Mouse (Mus musculus) testis, adult 2 months (tissue): ENCODE results near the gene Tmem256.

ENCODE experiments used
- CTCF ChIP-seq: fragments of 200-500 bp; IDR thresholded peaks from 2 replicates; pipeline ENCODE4 v1.5.1; 2012; ENCODE audit warnings: low read depth, mild to moderate bottlenecking, inconsistent platforms, low read length, moderate library complexity; ENCODE audit not compliant: control insufficient read depth, insufficient read depth, insufficient replicate concordance
- POLR2A ChIP-seq: fragments of 200-500 bp; IDR thresholded peaks from 2 replicates; pipeline ENCODE4 v1.6.1; 2012; ENCODE audit warnings: low read depth, mild to moderate bottlenecking, inconsistent platforms, low read length, moderate library complexity; ENCODE audit not compliant: control insufficient read depth

DNA sequence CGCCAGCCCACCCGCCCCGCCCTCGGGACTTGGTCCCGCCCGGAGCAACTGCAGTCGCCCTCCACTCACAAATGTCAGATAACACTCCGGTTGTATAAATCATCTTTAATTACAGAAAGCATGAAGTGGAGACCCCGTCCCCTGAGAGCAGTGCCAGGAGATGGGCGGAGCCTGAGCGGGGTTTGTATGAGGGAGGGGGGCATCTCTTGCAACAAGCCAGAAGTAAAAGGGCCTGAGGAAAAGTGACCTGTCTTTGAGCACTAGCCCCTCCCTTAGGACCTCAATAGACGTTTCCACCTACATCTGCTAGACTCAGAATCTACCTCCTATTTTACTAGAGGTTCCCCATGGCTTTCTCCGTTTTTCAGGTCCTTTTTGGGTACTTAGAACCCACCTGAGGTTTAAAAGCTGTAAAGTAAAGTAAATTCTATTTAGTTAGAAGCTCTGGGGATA, 42.3 kb upstream of the Tmem256 start:
- TF ChIP-seq CTCF (no peak), POLR2A (no peak)
